Mouse (Mus musculus): Measurements from ENCODE around the gene Gm3264. TPM values are rescaled to one million over a fixed set of nuclear protein-coding genes. Genes with fewer than 3 reads are reported as not detected.
"Not testable (repeated sequence)": the region's sequence is repeated elsewhere in the genome, so short reads cannot be mapped to it uniquely, and the experiment has no call there.

The Gm3264 gene
- 10 to 100 TPM in 1 of 2 experiments, 1 to 10 TPM in 1; 9.0 to 12.1 TPM for total RNA-seq (2021)
- long read RNA-seq, partial matches to known transcripts, result 0 of 13 reads
- long read RNA-seq, other reads (novel, unspliced or antisense), result 12 of 13 reads

- DNase-seq (ENCODE audit: low spot score in 2 of 2), result not testable (repeated sequence)
Measured at GRCm38 (mm10) chr14:4855299-4855980, at the start of gene Gm3264. Gene Gm3264, plus strand, starts transcription at chr14:4855576.

- not testable (repeated sequence) for DNase-seq (ENCODE audit: low spot score in 2 of 2)
Measured at GRCm38 (mm10) chr14:4806421-4806820, 49.0 kb upstream of the Gm3264 start.

GRCm38 (mm10) chr14:4821950-4822349 lies 33.4 kb upstream of the Gm3264 start:
- DNase-seq (ENCODE audit: low spot score in 2 of 2), result not testable (repeated sequence)

GRCm38 (mm10) chr14:4837806-4838205 lies 17.6 kb upstream of the Gm3264 start, which contains the start of gene Gm3269:
Gene Gm3269, plus strand, starts transcription at chr14:4838106.
- not testable (repeated sequence) for DNase-seq (ENCODE audit: low spot score in 2 of 2)

- not testable (repeated sequence) for DNase-seq (ENCODE audit: low spot score in 2 of 2)
Measured at GRCm38 (mm10) chr14:4892116-4892515, 36.7 kb downstream of the Gm3264 start, which contains the start of gene Gm3278. Gene Gm3278, plus strand, starts transcription at chr14:4892416.

Other genes starting within 250 kb of the Gm3264 start
- under 1 TPM; 0.30 to 0.51 TPM for gene Gm8159, start 223.2 kb upstream of the Gm3264 start, total RNA-seq (2021)
- gene Gm3239, start 191.4 kb upstream of the Gm3264 start, total RNA-seq (2021), result under 1 TPM in 1 of 2 experiments, not detected in 1; 0.33 TPM
- not detected for gene Gm7876, start 146.3 kb upstream of the Gm3264 start, total RNA-seq (2021)
- gene Gm3252, start 128.8 kb upstream of the Gm3264 start, total RNA-seq (2021), result under 1 TPM in 1 of 2 experiments, not detected in 1; 0.22 TPM
- not detected for gene Gm9602, start 79.2 kb upstream of the Gm3264 start, total RNA-seq (2021)
- not detected for gene Gm3269, start 17.5 kb upstream of the Gm3264 start, total RNA-seq (2021)
- gene Gm3278, start 36.8 kb downstream of the Gm3264 start, total RNA-seq (2021), result not detected
- gene Gm8297, start 128.4 kb downstream of the Gm3264 start, total RNA-seq (2021), result not detected
- not detected for gene Gm3298, start 160.3 kb downstream of the Gm3264 start, total RNA-seq (2021)
- not detected for gene 4930555G01Rik, start 195.1 kb downstream of the Gm3264 start, total RNA-seq (2021)
- 1 to 10 TPM; 1.5 to 1.8 TPM for gene Gm8281, start 215.5 kb downstream of the Gm3264 start, total RNA-seq (2021)